Mouse (Mus musculus): ENCODE measurements around the gene Dck.
"Not testable (repeated sequence)": the region's sequence is repeated elsewhere in the genome, so short reads cannot be mapped to it uniquely, and the experiment has no call there.

Gene Dck

DNA sequence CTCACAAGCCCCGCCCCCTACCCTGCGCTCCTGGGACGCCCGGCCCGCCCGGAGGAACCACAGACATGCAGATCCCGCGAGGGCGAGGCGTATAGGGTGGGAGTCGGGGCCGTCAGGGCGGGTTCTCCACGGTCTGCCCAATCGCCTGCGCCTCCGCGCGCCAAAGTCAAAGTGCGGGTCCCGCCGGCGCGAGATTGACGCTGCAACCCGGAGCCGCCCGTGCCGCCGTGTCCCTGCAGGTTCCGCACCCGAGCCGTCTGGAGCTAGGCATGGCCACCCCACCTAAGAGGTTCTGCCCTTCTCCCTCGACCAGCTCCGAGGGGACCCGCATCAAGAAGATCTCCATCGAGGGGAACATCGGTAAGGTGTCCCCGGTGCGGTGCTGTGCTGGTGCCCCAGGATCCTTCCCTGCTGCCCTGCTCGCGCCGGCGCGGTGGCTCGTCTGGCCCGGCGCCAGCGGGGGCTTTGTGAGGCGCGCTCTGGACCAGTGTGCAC, at the start of gene Dck:
Dck (plus strand) TSS at position 10 of the 495 bp plus-strand sequence.
- in situ Hi-C loops (cut with MboI, MseI), result loop anchor here (5.0 to 25.0 kb wide), 2 partner anchors 48 to 1953 kb away; partner anchors contain the start of gene Ythdc1

DNA sequence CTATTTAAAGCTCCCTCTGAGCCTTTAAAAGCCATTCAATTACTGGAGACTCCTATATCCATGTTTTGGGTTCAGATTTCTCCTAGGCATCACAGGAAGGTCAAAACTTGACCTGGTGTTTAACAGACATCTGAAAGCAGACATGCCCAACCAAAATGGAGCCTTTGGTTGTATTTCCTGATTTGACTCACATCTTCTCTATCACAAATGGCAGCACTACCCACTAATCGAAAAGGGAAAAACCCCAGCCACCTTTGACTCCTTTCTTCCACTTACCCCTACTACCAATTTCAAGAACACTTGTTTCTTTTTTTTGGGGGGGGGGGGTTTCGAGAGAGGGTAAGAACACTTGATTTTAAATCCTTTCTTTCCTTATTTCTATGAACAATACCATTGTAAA, 47.8 kb upstream of the Dck start:
- in situ Hi-C loops (cut with MboI, MseI), result loop anchor here (5.0 kb wide), 1 partner anchor 45 kb away; the partner anchor contains the start of gene Dck

DNA sequence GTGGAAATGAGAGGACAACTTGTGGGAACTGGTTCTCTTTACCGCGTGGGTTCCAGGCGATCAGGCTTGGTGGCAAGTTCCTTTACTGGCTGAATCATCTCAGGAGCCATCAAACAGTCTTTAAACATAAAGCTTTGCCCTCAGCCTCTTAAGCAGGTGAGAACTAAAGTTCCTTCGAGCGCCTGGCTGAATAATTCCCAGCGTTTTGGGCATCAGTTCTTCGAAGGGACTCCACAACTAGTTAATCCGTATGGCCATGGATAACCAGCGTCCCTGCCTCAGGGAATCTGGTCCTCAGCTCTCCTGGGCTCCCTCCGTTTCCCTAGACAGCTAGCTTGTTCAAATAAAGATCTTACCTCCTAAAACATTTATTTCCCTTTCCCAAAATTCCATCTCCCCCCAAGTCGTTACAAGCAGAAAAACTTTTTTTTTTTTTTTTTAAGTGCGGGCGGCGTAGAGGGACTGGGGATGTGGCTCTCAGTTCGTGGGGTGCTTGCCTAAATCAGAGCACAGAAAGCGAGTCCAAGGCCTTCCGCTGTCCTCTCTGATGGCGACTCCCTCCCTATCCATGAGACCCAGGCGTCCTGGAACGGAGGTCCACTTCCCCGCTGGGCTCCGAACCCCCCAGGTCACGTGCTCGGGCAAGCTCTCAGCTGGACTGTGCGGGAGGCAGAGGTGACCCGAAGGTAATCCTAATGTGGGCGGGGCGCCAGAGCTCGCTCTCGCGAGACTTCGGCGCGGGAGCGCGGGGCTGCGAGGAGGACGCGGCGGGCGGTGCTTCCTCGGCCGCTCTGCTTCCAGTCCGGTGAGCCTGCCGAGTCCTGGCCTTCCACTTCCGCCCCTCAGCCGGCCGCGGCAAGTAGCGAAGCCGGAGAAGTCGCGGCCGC, 44.4 kb upstream of the Dck start, which contains the start of gene Mob1b:
Mob1b (plus strand) TSS at position 740 of the 887 bp plus-strand sequence.
- in situ Hi-C loops (cut with MboI, MseI), result no loop called here

DNA sequence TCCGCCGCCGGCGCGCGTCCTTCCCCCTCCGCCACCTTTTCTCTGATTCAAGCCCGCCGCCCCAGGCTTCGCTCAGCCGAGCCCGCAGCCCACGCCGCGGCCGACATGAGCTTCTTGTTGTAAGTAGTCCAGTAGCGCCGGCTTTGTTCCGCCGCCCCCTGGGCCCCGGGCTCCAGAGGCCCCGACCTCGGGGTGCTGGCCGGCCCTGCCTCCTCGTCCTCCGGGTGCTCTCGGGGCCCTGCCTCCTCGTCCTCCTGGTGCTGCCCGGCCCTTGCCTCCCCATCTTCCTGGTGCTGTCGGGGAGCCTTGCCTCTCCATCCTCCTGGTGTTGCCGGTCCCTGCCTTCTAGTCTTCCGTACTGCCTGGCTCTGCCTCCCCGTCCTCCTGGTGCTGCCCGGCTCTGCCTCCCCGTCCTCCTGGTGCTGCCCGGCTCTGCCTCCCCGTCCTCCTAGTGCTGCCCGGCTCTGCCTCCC, 43.8 kb upstream of the Dck start:
- in situ Hi-C loops (cut with MboI, MseI), result no loop called here

DNA sequence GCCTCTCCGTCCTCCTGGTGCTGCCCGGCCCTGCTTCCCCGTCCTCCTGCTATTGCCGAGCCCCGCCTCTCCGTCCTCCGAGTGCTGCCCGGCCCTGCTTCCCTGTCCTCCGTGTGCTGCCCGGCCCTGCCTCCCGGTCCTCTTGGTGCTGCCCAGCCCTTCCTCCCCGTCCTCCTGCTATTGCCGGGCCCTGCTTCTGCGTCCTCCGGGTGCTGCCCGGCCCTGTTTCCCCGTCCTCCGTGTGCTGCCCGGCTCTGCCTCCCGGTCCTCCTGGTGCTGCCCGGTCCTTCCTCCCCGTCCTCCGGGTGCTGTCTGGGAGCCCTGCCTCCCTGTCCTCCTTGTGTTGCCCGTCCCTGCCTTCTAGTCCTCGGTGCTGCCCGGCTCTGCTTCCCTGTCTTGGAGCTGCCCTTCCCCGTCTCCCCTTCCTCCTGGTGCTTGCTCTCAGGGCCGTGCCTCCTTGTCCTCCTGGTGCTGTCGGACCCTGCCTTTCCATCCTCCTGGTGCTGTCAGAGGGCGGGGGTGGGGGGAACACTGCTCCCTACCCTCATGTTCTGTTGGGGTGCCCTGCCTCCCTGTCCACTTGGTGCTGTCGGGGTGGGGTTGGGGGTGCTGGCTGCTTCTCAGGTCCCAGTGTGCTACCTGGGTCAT, 43.1 kb upstream of the Dck start:
- in situ Hi-C loops (cut with MboI, MseI), result no loop called here

DNA sequence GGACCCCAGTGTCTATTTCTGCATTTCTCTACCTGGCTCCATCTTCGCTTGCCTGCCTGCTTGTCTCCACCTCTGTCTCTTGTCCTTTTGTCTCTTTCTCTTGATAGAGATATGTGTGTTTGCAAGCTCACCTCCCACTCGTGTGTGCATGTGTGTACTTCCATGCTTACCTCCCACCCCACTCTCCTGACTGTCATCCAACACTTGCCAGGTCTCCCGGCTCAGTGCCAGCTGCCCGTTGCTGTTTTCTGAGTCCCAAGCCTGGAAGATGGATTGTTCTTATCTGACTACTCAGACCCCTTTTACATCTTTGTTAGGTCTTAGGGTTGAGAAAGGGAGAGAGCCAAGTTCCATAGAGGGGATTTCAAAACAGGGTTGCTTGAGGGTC, 42.6 kb upstream of the Dck start:
- in situ Hi-C loops (cut with MboI, MseI), result no loop called here

DNA sequence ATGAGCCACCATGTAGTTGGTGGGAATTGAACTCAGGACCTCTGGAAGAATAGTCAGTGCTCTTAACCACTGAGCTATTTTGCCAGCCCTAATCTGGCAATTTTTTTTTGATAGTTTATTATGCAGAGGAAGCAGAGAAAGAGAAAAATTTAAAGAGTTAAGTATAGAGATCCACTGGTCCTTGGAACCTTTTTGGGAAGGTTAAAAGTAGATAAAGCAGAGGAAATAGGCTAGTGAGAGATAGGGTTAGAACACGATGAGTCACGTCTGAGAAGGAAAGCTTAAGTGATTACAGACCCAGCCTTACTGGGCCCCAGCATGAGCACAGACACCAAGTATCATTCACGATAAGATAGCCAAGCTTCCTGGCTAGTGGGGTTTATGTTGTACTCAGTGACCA, 40.8 kb upstream of the Dck start:
- in situ Hi-C loops (cut with MboI, MseI), result no loop called here

DNA sequence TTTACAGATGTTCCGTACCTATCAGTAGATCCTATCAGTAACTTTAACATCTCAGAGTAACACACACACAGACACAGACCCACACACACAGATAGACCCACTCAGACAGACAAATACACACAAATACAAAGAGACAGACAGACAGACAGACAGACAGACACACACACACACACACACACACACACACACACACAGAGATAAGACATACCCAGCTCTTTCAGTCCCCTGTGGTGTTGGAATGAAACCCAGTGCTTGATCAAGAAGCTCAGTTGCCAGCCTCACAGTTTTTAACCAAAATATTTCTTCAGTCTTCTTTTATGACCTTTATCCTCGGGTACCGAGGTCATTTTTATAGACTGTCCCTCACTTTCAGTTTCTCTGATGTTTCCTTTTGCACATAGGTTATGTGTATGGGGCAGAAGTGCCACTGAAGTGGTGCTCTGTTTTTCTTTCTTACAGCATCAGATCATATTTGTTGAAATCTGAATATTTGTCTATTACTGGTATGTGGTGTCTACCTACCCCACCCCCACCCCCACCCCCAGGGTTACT, 37.1 kb upstream of the Dck start:
- in situ Hi-C loops (cut with MboI, MseI), result no loop called here

DNA sequence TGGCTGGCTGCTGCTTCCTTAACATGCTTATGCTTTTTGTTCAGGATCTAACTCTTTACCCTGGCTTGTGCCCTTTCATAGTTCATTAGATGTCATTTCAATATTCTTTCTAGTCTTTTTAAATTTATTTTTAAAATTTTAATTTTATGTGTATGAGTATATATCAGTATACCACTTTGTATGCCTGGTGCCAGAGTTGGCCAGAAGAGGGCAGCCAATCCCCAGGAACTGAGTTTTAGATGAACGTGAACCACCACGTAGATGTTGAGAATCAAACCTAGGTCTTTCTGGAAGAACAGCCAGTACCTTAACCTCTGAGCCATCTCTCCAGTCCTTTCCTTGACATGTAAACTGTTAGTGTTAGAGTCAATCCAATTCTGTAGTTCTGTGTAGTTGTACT, 30.0 kb upstream of the Dck start:
- in situ Hi-C loops (cut with MboI, MseI), result no loop called here

DNA sequence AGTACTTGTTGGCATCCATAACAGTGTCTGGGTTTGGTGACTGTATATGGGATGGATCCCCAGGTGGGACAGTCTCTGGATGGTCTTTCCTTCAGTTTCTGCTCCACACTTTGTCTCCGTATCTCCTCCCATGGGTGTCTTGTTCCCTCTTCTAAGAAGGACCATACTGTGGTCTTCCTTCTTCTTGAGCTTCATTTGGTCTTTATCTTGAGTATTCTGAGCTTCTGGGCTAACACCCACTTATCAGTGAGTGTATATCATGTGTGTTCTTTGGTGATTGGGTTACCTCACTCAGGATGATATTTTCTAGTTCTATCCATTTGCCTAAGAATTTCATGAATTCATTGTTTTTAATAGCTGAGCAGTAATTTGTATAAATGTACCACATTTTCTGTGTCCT, 23.7 kb upstream of the Dck start:
- in situ Hi-C loops (cut with MboI, MseI), result not testable (repeated sequence)

DNA sequence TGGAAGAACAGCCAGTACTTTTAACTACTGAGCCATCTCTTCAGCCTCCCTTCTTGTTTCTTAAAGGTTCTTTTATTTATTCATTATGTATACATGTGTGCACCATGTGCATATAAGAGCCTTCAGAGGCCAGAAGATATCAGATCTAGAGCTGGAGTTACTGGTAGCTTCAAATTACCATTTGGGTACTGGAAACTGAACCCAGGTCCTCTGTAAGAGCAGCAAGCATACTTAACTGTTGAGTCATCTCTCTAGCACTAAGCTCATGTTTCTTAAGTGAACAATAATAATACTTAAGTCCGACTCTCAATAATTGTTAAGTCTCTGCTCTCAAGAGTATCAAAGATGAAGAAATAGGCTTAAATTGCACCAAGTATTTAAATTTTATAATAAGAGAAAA, 17.0 kb upstream of the Dck start:
- in situ Hi-C loops (cut with MboI, MseI), result no loop called here

DNA sequence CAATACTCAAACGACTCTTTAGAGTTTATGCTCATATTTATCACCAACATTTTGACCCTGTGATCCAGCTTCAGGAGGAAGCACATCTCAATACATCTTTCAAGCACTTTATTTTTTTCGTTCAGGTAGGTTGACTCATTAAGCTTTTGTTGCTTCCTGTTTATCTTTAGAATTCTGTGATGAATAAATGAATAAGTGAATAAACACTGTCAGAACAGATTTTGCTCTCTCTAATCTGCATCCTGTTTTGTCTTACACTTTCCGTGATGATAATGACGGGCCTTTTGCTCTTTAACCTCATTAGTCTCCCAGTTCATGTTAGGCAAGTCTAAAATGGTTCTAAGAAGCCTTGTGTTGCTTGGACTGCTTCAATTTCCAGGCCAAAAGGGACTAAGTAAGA, 11.6 kb upstream of the Dck start:
- in situ Hi-C loops (cut with MboI, MseI), result loop anchor here (25.0 kb wide), 1 partner anchor 1941 kb away; the partner anchor contains the start of gene Ythdc1

DNA sequence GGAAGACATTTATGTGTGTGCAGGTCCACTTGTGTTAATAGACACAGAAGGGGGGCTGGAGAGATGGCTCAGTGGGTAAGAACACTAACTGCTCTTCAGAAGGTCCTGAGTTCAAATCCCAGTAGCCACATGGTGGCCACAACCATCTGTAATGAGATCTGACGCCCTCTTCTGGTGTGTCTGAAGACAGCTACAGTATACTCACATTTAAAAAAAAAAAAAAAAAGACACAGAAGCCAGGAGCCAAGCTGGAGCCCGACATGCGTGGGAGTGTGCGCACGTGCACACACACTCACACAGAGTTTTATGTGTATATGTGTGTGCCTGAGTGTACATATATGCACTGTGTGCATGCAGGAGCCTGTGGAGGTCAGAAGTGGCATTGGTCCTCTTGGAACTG, 2.2 kb upstream of the Dck start:
- in situ Hi-C loops (cut with MboI, MseI), result loop anchor here (5.0 to 25.0 kb wide), 2 partner anchors 45 to 1950 kb away; partner anchors contain the start of gene Ythdc1

DNA sequence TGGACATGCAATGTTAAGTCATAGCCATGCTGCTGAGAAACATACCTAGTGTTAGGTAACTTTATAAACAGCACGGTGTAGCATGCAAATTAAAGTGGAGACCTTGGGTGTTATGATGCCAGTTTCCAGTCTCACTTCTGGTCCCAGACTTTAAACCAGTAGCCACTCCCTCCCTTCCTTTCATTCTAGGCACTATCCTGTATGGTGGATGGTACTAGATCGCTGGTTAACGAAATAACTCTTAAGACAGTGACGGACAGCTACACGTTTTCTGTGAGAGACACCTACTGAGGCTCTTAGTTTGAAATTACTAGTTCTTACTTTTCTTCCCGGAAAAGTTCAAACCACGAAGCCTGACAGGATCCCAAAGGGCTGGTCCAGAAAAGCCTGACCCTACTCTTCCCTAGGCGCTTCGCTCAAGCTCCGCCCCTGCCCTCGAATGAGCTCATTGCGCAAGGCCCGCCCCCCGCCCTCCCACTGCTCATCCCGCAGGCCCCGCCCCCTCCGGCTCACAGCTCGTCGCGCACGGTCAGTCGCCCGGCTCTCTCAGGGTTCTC, 288 bp upstream of the Dck start:
- in situ Hi-C loops (cut with MboI, MseI), result loop anchor here (5.0 to 25.0 kb wide), 2 partner anchors 47 to 1952 kb away; partner anchors contain the start of gene Ythdc1

DNA sequence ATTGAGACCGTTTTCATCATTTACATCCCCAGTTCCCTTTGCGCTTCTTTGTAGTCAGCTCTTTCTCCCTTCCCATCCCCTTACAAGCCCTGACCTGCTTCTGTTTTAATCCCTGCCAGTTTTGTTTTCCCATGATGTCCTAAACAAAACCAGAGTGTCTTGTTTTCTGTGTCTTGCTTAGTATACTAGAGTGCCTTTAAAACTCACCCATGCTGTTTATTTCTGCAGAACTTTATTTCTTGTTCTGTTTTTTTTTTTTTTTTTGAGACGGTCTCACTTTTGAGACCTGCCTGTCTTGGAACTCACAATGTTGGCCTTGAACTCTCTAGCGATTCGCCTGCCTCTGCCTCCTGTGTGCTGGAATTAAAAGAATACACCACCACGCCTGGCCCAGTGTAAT, 791 bp downstream of the Dck start:
- in situ Hi-C loops (cut with MboI, MseI), result loop anchor here (25.0 kb wide), 1 partner anchor 1953 kb away; the partner anchor contains the start of gene Ythdc1

DNA sequence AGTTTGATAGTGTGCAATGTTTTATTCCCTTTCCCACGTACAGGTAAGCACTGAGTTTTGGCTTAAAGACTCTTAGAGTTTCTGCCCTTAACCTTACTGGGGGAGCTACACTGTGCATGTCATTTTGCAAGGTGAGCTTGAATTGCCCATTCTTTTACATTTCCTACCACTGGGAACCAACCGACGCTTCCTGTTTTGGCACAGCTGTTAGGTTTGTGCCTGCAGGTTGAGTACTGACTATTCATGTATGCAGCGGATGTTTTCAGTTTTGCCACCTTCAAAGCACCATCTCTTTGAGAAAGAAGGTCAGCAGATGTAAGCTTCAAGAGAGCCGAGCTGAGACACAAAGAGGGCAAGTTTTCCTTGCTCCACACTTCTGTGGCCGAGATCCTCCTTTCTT, 1.3 kb downstream of the Dck start:
- in situ Hi-C loops (cut with MboI, MseI), result loop anchor here (25.0 kb wide), 1 partner anchor 1954 kb away; the partner anchor contains the start of gene Ythdc1

DNA sequence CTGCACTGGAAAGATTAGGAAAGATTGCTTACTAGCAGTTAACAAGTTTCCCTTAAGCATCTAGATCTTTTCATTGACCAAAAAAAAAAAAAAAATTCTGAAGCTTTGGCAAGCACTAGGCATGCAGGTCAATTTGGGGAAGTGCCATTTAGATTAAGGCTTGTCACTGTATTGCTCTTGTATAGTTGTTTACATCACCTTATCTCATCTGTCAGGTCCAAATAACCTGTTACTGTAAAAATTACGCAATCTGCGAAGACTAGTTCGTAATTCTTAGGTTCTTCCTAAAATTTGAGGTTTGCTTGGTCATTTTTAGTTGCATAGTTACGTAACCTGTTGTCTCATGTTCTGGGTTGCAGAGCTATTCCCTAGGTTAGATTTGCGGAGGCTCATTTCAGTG, 2.1 kb downstream of the Dck start:
- in situ Hi-C loops (cut with MboI, MseI), result loop anchor here (25.0 kb wide), 1 partner anchor 1955 kb away; the partner anchor contains the start of gene Ythdc1

DNA sequence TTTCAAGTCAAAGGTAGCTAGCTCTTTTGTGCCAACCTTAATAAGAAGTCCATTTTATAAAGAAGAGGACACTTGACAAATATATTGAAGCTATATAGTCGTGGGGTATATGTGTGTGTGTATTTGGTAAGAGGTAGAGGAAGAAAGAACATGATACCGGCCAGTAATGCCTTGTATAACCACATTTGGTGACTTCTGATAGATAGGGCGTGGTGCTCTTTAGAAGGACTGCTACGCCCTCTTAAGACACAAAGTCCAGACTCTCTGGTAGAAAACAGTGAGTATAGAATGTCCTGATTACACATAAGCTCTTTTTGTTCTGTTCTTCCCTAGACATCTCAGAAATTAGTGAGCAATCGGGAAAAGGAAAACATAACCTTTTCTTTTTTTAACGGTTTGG, 3.4 kb downstream of the Dck start:
- in situ Hi-C loops (cut with MboI, MseI), result loop anchor here (25.0 kb wide), 1 partner anchor 1956 kb away; the partner anchor contains the start of gene Ythdc1

DNA sequence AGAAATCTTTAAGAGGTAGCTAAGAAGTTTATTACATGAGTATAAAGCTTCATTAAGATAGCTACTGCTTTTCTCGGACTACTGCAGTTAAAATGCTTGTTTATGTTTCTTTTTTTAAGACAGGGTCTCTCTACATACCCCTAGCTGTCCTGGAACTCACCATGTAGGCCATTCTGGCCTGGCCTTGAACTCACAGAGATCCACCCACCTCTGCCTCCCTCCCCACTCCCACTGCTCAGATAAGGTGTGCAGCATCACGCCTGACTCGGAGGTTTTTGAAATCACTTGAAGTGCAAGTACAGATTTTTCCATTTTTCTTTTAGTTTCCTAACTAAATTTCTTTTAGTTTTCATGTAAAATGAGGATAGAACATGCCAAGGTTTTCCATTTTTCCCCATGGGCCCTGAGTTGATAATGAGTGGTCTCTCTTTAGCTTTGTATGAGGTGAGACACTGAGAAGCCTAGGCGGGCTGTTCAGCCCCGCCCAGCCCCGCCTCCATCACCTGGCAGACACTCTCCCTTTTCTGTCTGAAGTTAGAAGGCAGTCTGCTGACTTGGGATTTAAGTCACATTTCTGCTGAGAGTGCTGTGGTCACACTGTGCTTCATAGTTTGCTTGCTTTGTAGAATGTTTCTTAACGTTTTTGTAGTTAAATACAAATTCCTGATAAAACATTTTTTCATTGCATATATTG, 17.4 kb downstream of the Dck start:
- in situ Hi-C loops (cut with MboI, MseI), result loop anchor here (25.0 kb wide), 1 partner anchor 1430 kb away; the partner anchor contains the start of gene Cox18

DNA sequence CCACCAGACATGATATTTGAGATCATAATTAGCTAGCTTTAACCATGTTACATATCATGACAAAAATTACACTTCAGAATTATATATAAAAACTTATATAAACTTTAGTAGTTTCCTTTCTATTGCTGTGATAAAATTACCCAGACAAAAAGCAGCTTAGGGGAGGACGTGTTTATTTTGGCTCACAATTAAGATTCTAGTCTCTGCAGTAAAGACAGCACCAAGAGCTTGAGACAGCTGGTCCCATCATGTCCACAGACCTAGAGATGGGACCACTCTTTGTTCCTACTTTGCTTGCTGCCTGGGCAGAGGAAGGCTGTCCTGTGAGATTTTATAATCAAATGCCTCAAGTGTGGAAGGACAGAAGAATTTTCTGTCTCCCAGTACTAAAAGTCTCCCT, 20.3 kb downstream of the Dck start:
- in situ Hi-C loops (cut with MboI, MseI), result loop anchor here (25.0 kb wide), 1 partner anchor 1427 kb away; the partner anchor contains the start of gene Cox18

Measured in T-helper 1 cell (primary cell).